Mouse (Mus musculus): Measurements from ENCODE around the gene Parp3.

Gene Parp3

DNA sequence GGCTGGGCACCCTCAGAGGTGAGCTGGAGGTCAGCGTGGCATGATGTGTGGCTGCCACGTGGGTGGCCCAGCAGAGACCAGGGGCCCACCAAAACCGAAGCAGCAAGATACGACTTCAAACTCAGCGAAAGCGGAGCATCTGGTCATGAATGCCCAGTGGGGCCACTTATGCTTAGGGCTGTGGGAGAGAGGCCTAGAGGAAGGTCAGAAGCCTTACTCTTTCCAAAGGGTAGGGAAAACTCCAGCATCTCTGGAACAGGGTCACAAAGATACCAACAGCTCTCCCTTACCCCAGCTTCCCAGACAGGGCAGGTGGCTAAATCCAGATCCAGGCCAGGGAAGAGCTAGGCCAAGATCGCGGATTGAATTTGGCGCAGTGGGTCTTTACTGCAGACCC is 19.6 kb downstream of the Parp3 start:
- DNase-seq (ENCODE audit: low spot score in 2 of 2) = no peak

DNA sequence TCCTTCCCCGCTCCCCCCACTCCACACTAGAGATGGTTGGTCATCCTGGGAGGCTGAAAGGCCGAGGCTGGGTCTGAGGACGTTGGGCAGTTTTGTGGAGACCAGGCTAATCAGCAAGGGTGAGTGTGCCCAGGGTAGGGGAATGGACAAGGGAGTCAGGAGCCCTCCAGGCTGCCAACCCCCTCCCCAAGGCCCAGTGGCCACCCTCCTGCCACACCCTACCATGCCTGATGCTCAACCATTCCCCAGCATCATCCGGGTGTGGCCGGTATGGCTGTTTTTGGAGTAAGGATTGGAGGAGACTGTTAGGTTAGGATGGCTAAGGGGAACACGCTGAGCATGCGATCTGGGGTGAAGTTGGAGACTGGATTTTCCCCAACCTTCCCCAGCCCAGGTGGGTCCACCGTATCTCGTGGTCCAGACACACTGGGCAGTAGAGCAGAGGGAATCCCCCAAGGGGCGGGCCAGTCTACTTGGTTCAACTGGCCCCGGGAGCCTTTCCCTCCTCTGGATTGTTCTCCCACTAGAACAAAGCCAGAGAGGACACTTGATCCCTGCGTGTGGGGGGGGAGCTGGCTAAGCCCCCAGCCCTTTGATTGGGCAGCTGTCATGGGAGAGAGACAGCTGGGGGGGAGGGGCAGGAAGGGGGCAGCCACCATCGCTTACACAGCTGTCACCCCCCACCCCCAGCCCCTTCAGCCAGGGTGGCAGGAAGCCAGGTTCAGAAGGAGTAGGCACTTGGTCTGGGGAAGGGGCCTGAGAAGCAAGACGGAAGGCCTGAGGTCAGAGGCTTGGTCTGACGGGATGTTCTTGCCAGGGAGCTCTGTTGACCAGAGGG is 20.2 kb downstream of the Parp3 start:
- no peak for DNase-seq (ENCODE audit: low spot score in 2 of 2)

DNA sequence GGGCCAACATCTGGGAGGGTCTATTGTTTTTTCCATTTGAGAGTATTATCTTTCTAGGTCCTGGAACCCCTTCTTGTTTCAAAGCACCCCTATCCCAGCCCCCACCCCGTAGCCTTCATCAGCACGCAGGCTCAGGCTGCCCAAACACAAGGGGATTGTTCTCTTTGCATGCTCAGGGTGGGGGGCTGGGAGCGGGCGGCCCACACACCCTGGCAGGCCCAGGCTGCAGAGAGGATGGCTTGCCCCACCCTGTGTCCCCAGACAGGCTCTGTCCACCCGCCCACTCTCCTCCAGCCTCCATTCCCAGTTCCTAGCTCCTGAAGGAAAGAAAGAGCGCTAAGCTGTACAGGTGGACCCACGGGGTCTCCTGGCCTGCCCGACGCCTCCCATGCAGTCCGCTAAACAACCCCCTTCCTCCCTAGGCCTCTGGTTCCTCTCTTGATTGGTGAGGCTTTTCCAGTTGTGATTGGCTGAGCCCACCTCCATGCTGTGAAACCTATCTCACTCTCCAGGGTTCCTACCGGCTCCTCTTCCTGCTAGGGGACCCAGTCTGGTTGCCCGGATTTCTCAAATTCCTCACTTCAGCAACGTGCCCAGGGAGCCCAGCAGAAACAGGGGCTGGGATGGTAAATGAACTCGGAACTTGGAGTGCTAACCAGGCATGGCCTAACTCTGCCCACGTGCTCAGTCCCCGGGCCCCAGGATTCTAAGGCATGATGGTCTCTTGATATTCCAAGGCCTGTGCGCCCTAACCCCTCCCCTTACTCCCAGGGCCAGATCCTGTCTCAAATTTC is 21.7 kb downstream of the Parp3 start:
- DNase-seq (ENCODE audit: low spot score in 2 of 2) = no peak

GRCm38 (mm10) chr9:106454071-106454761 is 22.5 kb downstream of the Parp3 start:
- no peak for DNase-seq (ENCODE audit: low spot score in 2 of 2)

GRCm38 (mm10) chr9:106453271-106454070 is 23.3 kb downstream of the Parp3 start, which contains the start of gene Pcbp4:
Pcbp4 (plus strand) TSS chr9:106453291.
- DNase-seq (ENCODE audit: low spot score in 2 of 2) = peak in 1 of 2 experiments; percentile 65

- DNase-seq (ENCODE audit: low spot score in 2 of 2) = no peak
Observed at GRCm38 (mm10) chr9:106452821-106453220, 23.9 kb downstream of the Parp3 start.

DNA sequence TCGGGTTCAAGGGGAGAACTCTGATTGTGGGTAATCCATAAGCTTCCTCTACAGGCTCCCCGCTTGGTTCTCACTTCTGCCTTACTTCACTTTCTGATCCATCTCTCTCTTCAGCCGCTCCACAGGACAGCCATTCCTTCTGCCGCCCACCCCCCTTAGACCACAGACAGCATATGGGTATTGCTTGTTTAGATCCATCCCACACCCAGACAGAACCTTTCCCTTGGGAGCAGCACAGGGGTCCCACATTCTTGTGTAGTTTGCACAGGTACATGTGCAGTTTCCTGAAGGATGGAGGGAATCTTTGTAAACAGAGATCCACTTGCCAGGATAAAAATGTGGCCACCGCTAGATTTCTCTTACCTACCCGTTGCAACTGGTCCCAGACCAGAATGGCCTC is 24.4 kb downstream of the Parp3 start:
- DNase-seq (ENCODE audit: low spot score in 2 of 2) = no peak

- no peak for DNase-seq (ENCODE audit: low spot score in 2 of 2)
Observed at GRCm38 (mm10) chr9:106451899-106452298, 24.9 kb downstream of the Parp3 start.

GRCm38 (mm10) chr9:106451298-106451697 is 25.5 kb downstream of the Parp3 start:
- DNase-seq (ENCODE audit: low spot score in 2 of 2) = no peak

- DNase-seq (ENCODE audit: low spot score in 2 of 2) = no peak
Observed at GRCm38 (mm10) chr9:106450661-106451060, 26.1 kb downstream of the Parp3 start.

- DNase-seq (ENCODE audit: low spot score in 2 of 2) = no peak
Observed at GRCm38 (mm10) chr9:106449947-106450346, 26.8 kb downstream of the Parp3 start.

DNA sequence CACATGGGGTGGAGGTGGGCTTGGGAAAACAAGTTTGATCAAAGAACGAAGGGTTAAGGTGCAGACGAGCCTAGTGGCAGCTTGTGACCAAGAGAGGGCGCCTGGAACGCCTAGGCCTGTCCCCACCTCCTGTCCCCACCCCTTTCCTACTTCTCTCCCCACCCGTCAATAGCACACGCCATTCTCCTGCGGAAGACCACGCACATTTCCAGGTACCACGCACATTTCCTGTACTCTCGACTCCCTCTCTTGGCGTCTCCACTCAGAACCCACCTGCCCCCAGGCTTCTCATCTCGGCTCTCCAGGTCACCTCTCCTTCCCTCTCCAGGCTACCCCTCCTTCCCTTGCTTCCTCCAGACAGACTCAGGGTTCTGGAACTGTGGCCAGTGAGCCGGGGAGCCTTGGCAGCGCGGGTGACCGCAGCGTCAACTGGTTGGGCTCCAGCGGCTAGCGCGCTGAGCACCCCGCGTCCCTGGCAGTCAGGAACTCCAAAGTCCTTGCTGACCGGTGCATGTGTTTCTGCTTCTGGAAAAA is 28.2 kb downstream of the Parp3 start:
- peak; percentile 84 to 85 for DNase-seq (ENCODE audit: low spot score in 2 of 2)

DNA sequence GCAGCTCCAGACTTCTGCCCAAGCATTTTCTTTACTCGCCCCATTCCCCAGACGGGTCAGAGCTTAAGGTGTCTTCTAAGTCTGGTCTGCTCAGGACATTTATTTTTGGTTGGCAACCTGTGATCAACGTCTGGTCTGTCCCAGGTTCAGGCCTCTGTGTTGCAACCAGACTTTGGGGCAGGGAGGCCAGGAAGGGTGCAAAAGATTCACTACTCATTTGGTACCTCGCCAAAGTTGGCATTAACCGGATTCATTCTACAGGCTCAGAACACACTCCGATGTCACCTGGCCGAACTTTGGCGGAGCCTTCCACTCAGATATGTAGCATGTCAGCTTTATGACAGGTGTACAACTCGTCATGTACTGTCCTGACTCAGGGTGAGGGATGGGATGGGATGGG is 28.8 kb downstream of the Parp3 start:
- DNase-seq (ENCODE audit: low spot score in 2 of 2) = no peak

GRCm38 (mm10) chr9:106447348-106447747 is 29.4 kb downstream of the Parp3 start, which contains the start of the genes Abhd14b and Abhd14a:
Abhd14b (plus strand) TSS chr9:106447459.
Abhd14a (minus strand) TSS chr9:106447678.
- peak; percentile 95 to 96 for DNase-seq (ENCODE audit: low spot score in 2 of 2)

- no peak for DNase-seq (ENCODE audit: low spot score in 2 of 2)
Observed at GRCm38 (mm10) chr9:106444836-106445235, 31.9 kb downstream of the Parp3 start.

GRCm38 (mm10) chr9:106442680-106443079 is 34.1 kb downstream of the Parp3 start:
- no peak for DNase-seq (ENCODE audit: low spot score in 2 of 2)

DNA sequence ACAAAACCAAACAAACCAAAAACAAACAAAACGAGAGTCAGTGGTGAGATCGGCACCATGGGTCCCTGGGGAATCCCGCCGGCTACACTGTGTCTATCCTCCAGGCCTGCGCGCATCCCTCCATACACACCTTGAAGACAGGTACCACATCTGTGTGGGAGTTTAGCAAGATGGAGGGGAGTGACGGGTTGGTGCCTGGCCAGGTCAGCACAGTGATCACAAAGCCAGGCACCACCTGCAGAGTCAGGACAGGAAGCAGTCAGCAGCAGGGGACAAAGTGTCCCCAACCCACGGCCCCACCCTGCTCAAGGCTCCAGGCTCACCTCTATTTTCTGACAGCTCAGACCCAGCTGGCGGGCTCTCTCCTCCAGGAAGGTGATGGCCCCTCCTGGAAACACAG is 40.2 kb downstream of the Parp3 start:
- DNase-seq (ENCODE audit: low spot score in 2 of 2) = no peak

GRCm38 (mm10) chr9:106433389-106433788 is 43.4 kb downstream of the Parp3 start:
- no peak for DNase-seq (ENCODE audit: low spot score in 2 of 2)

GRCm38 (mm10) chr9:106430015-106430264 is 46.8 kb downstream of the Parp3 start:
- no peak for DNase-seq (ENCODE audit: low spot score in 2 of 2)

- DNase-seq (ENCODE audit: low spot score in 2 of 2) = peak; percentile 89 to 96
Observed at GRCm38 (mm10) chr9:106429221-106430014, 47.3 kb downstream of the Parp3 start, which contains the start of gene Rpl29. Rpl29 (plus strand) TSS chr9:106429454.
